Mouse (Mus musculus) cerebellum, adult 2 months (tissue): ENCODE measurements at regions not wholly inside any gene's neighbourhood (a gene's known extent, or its start where the extent isn't known, plus 50 kb on each side); places are given as distances from the start of the nearest gene placed in this dataset.
A peak's percentile ranks its signal among the peaks of the same experiment; 100 is the strongest.

Source experiments
- DNase-seq, 2 experiments: peaks; one replicate each; pipeline ENCODE4 v3.0.0; 2021
- H3K27ac ChIP-seq: fragments of 200-500 bp; 2 replicates; pipeline ENCODE4 v1.5.1; 2012; ENCODE audit warnings: low read length, control low read depth, inconsistent platforms; ENCODE audit not compliant: insufficient read depth
- H3K27me3 ChIP-seq: fragments of 200-500 bp; 2 replicates; pipeline ENCODE4 v1.6.1; 2012; ENCODE audit warnings: inconsistent platforms, mild to moderate bottlenecking, low read length, moderate library complexity; ENCODE audit not compliant: control insufficient read depth, insufficient read depth
- H3K4me1 ChIP-seq: fragments of 200-500 bp; 2 replicates; pipeline ENCODE4 v1.6.1; 2011; ENCODE audit warnings: low read length; ENCODE audit not compliant: control insufficient read depth, insufficient read depth
- H3K4me3 ChIP-seq: fragments of 200-500 bp; replicated peaks from 2 replicates; pipeline ENCODE3; 2011; ENCODE audit warnings: mild to moderate bottlenecking, low read depth, low read length, control low read depth; ENCODE audit not compliant: insufficient read depth
- CTCF ChIP-seq: fragments of 200-500 bp; IDR thresholded peaks from 2 replicates; pipeline ENCODE4 v1.5.1; 2011; ENCODE audit warnings: low read depth, mild to moderate bottlenecking, control low read depth, low read length, moderate library complexity, borderline replicate concordance; ENCODE audit not compliant: insufficient read depth
- POLR2A ChIP-seq: fragments of 200-500 bp; IDR thresholded peaks from 2 replicates; pipeline ENCODE4 v1.6.1; 2011; ENCODE audit warnings: low read length, control low read depth, borderline replicate concordance; ENCODE audit not compliant: insufficient read depth
- WGBS: fragments of 180-500 bp; shearing (Covaris S2); methylation state at CpG from one replicate; pipeline ENCODE4 v1.1.7; 2018; 5-methylcytosine and 5-hydroxymethylcytosine counted together

- WGBS, result 46% methylated on average over 2 of the region's 2 CpGs
- Histone ChIP-seq H3K4me1 (no peaks in the 10 kb centered on the region; the same call in 1 of the 2 replicates), H3K27ac (no peak overlapping the region), H3K27me3 (no peaks in the 10 kb centered on the region), H3K4me3 (no peak overlapping the region)
- DNase-seq, result peak in 1 of 2 experiments; percentile 12
- TF ChIP-seq POLR2A, result no peak
- no peak for TF ChIP-seq CTCF
Measured at GRCm38 (mm10) chr7:73124976-73125375, 250.3 kb upstream of the Rgma start.

GRCm38 (mm10) chr7:73125864-73126263 is 249.4 kb upstream of the Rgma start:
- H3K4me3 ChIP-seq, result no peak overlapping the region
- no peaks in the 10 kb centered on the region for H3K27me3 ChIP-seq
- no peak overlapping the region for H3K27ac ChIP-seq
- 14% methylated on average over 11 of the region's 11 CpGs for WGBS
- no peak for DNase-seq
- no peak for TF ChIP-seq CTCF
- TF ChIP-seq POLR2A, result no peak
- H3K4me1 ChIP-seq, result no peaks in the 10 kb centered on the region; the same call in 1 of the 2 replicates

- no peak for DNase-seq
- Histone ChIP-seq H3K4me1 (no peaks in the 10 kb centered on the region), H3K4me3 (no peak overlapping the region), H3K27ac (no peak overlapping the region), H3K27me3 (no peaks in the 10 kb centered on the region; the same call in 1 of the 2 replicates)
- TF ChIP-seq POLR2A (no peak), CTCF (no peak)
- 92% methylated on average over 6 of the region's 6 CpGs for WGBS
Measured at GRCm38 (mm10) chr7:73135786-73136185, 239.5 kb upstream of the Rgma start.

- Histone ChIP-seq H3K27ac (no peak overlapping the region), H3K27me3 (no peaks in the 10 kb centered on the region; the same call in 1 of the 2 replicates), H3K4me3 (no peak overlapping the region), H3K4me1 (no peaks in the 10 kb centered on the region)
- TF ChIP-seq POLR2A (no peak), CTCF (peak; percentile 36; the same call in 1 of the 2 replicates)
- DNase-seq, result peak; percentile 18 to 21
- WGBS, result 53% methylated on average over 5 of the region's 5 CpGs
Measured at GRCm38 (mm10) chr7:73138269-73138668, 237.0 kb upstream of the Rgma start.

- DNase-seq, result no peak
- no peak for TF ChIP-seq CTCF
- TF ChIP-seq POLR2A, result no peak
- Histone ChIP-seq H3K27ac (no peak overlapping the region), H3K27me3 (no peaks in the 10 kb centered on the region; the same call in 1 of the 2 replicates), H3K4me3 (no peak overlapping the region), H3K4me1 (peaks cover 3% of the 10 kb centered on the region; the same call in 1 of the 2 replicates)
- WGBS, result 65% methylated on average over 8 of the region's 8 CpGs
Measured at GRCm38 (mm10) chr7:73138861-73139493, 236.3 kb upstream of the Rgma start.

GRCm38 (mm10) chr7:73139901-73140300 is 235.4 kb upstream of the Rgma start:
- H3K27ac ChIP-seq, result no peak overlapping the region
- H3K27me3 ChIP-seq, result no peaks in the 10 kb centered on the region; the same call in 1 of the 2 replicates
- TF ChIP-seq POLR2A (no peak), CTCF (no peak)
- H3K4me3 ChIP-seq, result no peak overlapping the region
- 93% methylated on average over 6 of the region's 6 CpGs for WGBS
- peaks cover 4% of the 10 kb centered on the region; the same call in 1 of the 2 replicates for H3K4me1 ChIP-seq
- no peak for DNase-seq

GRCm38 (mm10) chr7:73141167-73141566 is 234.1 kb upstream of the Rgma start:
- no peaks in the 10 kb centered on the region; the same call in 1 of the 2 replicates for H3K27me3 ChIP-seq
- H3K4me1 ChIP-seq, result peaks cover 4% of the 10 kb centered on the region; the same call in 1 of the 2 replicates
- no peak for DNase-seq
- WGBS, result 35% methylated on average over 5 of the region's 5 CpGs
- no peak for TF ChIP-seq POLR2A
- no peak for TF ChIP-seq CTCF
- H3K4me3 ChIP-seq, result no peak overlapping the region
- H3K27ac ChIP-seq, result no peak overlapping the region

GRCm38 (mm10) chr7:73143902-73144301 is 231.4 kb upstream of the Rgma start:
- Histone ChIP-seq H3K27me3 (no peaks in the 10 kb centered on the region; the same call in 1 of the 2 replicates), H3K27ac (no peak overlapping the region), H3K4me3 (no peak overlapping the region), H3K4me1 (peaks cover 4% of the 10 kb centered on the region; the same call in 1 of the 2 replicates)
- TF ChIP-seq POLR2A, result no peak
- no peak for TF ChIP-seq CTCF
- peak in 1 of 2 experiments; percentile 24 for DNase-seq
- 23% methylated on average over 11 of the region's 11 CpGs for WGBS
